Mouse (Mus musculus): Measurements from ENCODE around the gene Sorbs1.

Sorbs1 gene

GRCm38 (mm10) chr19:40302477-40302876, 211.1 kb downstream of the Sorbs1 start:
- no peak for DNase-seq (ENCODE audit: low read depth, low spot score)

GRCm38 (mm10) chr19:40299983-40300759, 213.4 kb downstream of the Sorbs1 start:
- DNase-seq (ENCODE audit: low read depth, low spot score) = no peak

- no peak for DNase-seq (ENCODE audit: low read depth, low spot score)
These were observed 214.4 kb downstream of the Sorbs1 start for GRCm38 (mm10) chr19:40299182-40299581.

DNA sequence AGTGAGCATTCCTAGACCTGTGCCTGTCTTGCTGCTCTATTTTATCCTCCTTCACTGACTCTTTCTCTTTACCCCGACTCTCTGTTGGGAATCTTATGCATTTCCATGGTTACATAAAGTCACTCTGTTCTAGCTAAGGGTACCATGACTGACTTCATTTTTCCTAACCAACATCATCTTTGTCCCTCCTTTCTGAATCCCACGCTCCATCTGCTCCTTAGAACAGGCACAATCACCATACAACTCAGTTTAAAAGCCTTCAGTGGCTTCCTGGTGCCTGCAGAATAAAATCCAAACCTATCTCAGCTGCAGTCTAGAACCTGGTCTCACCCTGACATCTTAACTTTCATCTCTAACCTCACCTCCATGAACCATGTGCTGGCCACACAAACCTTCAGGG, 215.0 kb downstream of the Sorbs1 start:
- DNase-seq (ENCODE audit: low read depth, low spot score) = no peak

DNA sequence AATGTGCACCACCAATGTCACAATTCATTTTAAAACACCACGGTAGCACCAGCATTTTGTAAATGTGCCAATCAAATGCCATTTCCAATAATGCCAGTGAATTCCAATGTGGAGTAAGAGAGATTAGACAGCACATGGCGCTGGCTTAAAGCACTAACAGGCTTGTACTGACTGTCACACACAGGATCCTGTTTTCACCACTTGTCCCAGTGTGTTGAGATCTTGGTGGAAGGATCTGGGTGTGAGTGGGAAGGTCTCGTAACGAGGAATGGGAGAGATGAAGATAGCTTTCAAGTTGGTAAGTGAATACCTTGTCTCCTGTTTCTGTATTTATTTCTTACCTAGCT, 215.8 kb downstream of the Sorbs1 start:
- no peak for DNase-seq (ENCODE audit: low read depth, low spot score)

GRCm38 (mm10) chr19:40297078-40297797, 216.3 kb downstream of the Sorbs1 start:
- no peak for DNase-seq (ENCODE audit: low read depth, low spot score)

- no peak for DNase-seq (ENCODE audit: low read depth, low spot score)
These were observed 219.3 kb downstream of the Sorbs1 start for GRCm38 (mm10) chr19:40294231-40294630.

DNA sequence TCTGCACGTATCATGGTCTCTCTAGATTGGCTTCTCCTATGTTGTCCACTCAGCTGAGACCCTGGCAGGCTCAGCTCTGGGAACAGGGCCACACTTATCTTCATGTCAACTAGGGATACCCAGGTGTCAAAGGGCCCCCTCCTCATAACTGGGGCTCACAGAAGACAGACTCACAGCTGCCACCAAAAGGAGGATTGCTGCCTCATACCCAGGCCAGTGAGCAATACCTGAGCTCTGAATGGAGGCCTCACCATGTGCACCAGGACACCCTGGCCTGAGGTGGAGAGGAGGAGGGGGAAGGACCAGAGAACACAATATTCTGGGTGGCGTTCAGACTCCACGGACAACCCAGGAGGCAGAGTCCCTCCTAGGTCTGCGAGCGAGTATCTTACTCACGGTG, 219.8 kb downstream of the Sorbs1 start:
- DNase-seq (ENCODE audit: low read depth, low spot score) = no peak

- DNase-seq (ENCODE audit: low read depth, low spot score) = no peak
These were observed 223.4 kb downstream of the Sorbs1 start for GRCm38 (mm10) chr19:40290099-40290724.

DNA sequence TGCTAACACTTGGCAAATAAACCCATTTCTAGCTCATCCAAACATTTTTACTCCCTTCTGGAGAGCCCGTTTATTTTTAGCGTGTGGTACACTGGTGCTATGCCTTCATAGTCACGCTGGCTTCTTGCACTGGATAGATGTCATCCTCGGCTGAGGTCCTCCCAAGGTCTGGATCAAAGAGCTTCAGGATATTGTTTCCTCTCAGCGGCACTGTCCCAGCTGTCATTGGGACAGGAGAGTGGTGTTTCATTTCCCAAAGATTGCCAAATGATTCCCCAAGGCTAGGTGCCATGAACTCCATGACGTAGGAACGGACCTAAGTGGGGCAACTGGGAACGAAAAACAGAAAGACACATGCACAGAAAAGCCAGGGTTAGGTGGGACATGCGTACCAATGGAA, 225.2 kb downstream of the Sorbs1 start:
- DNase-seq (ENCODE audit: low read depth, low spot score) = peak; percentile 40

DNA sequence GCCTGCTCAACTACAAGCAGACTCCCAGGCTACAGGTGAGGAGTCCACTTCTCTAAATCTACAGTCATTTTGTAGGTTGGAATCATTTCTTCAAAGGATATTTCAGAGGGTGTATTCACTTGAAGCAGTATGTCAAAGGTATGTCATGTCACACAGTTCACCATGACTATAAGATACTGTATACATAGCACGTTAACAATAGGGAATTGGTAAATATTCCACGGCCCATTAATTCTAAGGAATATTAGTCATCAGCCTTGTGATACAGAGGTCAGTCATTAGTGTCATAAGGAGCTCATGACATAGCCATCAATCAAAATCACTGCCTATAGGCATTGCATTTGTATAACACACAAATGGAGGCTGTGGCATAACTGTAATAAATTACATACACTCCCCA, 228.9 kb downstream of the Sorbs1 start:
- no peak for DNase-seq (ENCODE audit: low read depth, low spot score)

- no peak for DNase-seq (ENCODE audit: low read depth, low spot score)
These were observed 230.2 kb downstream of the Sorbs1 start for GRCm38 (mm10) chr19:40283415-40283814.

- DNase-seq (ENCODE audit: low read depth, low spot score) = no peak
These were observed 235.1 kb downstream of the Sorbs1 start for GRCm38 (mm10) chr19:40278372-40279023.

- DNase-seq (ENCODE audit: low read depth, low spot score) = no peak
These were observed 236.1 kb downstream of the Sorbs1 start for GRCm38 (mm10) chr19:40277494-40277893.

DNA sequence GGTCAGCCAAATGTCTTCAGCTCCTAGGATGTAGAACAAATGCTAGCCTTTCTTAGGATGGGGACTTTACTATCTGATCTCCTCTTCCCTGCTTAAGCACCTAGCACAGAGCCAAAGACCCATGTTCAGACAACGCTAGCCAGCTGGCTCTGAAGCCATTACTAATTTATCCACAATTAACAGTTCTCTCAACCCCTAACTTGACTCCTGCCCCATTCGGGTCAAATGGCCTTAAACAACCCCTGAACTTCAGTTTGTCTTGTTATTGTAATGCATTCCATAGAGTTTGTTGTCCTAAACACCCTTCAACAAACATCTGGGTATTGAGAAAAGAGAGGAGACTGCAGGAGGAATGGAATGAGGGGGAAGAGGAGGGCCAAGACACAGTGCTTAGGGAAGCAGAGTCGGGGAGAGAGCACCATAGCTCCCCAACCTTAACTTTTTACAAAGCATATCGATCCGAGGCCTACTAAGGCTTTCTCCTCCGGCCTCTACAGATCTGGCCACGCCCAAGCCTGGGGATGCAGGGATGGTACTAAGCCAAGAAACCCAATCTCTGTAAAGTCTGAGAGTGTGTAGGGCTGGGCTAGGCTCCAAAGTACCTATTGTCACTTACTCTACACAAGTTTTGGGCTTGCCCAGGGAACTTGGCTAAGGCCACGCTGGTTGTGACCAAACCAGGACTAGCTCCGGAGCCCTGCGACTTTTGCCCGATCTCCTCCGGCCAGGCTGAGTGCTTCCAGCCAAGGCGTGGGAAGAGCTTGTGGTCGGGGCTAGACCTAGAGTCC, 238.0 kb downstream of the Sorbs1 start:
- no peak for DNase-seq (ENCODE audit: low read depth, low spot score)

- no peak for DNase-seq (ENCODE audit: low read depth, low spot score)
These were observed 240.9 kb downstream of the Sorbs1 start for GRCm38 (mm10) chr19:40272674-40273073.

- DNase-seq (ENCODE audit: low read depth, low spot score) = peak; percentile 56
These were observed 242.2 kb downstream of the Sorbs1 start, which contains the start of gene Pdlim1 for GRCm38 (mm10) chr19:40271308-40271892. TSS of gene Pdlim1 (minus strand) at chr19:40271842.

GRCm38 (mm10) chr19:40270351-40271307, 242.9 kb downstream of the Sorbs1 start:
- DNase-seq (ENCODE audit: low read depth, low spot score) = no peak

- DNase-seq (ENCODE audit: low read depth, low spot score) = no peak
These were observed 244.1 kb downstream of the Sorbs1 start for GRCm38 (mm10) chr19:40269526-40269925.

DNA sequence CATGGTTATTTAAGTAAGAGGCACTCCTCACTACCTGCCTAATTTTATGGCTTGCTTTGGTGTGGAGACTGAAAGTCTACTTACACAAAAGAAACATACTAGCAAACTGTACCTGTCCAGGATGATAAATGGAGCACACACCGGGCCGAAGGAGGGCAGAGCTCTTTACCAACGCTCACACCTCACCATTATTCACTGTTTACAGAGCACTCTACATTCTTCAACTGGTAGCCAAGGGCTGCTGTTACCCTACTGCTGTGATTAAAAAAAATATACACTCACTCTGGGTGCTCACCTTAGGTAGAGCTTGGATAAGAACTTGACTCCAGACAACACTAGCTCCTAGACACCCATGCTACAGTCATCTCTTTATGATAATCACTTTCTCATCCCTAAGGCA, 245.1 kb downstream of the Sorbs1 start:
- no peak for DNase-seq (ENCODE audit: low read depth, low spot score)
